Mouse (Mus musculus) forebrain, embryonic 10.5 days (tissue): ENCODE measurements around the gene Kcnj6. TPM values are rescaled to one million over a fixed set of nuclear protein-coding genes. Genes with fewer than 3 reads are reported as not detected.

ENCODE experiments used
- DNase-seq: peaks from one replicate; pipeline ENCODE4 v3.0.0-alpha.2; 2017; ENCODE audit warnings: low spot score; ENCODE audit errors: extremely low spot score
- H3K27ac ChIP-seq: fragments of 300-500 bp; sonication (generic); 2 replicates; pipeline ENCODE4 v1.5.1; 2016; ENCODE audit warnings: mild to moderate bottlenecking
- H3K27me3 ChIP-seq: fragments of 300-500 bp; sonication (generic); 2 replicates; pipeline ENCODE4 v1.6.1; 2016; ENCODE audit warnings: mild to moderate bottlenecking; ENCODE audit not compliant: poor library complexity, severe bottlenecking
- H3K36me3 ChIP-seq: fragments of 300-500 bp; sonication (generic); replicated peaks from 2 replicates; pipeline ENCODE4 v1.6.1; 2016; ENCODE audit warnings: mild to moderate bottlenecking, moderate library complexity
- H3K4me1 ChIP-seq: fragments of 300-500 bp; sonication (generic); 2 replicates; pipeline ENCODE4 v1.6.1; 2016
- H3K4me3 ChIP-seq: fragments of 300-500 bp; sonication (generic); 2 replicates; pipeline ENCODE4 v1.5.1; 2016; ENCODE audit warnings: mild to moderate bottlenecking, moderate library complexity
- H3K9me3 ChIP-seq: fragments of 300-500 bp; sonication (generic); 2 replicates; pipeline ENCODE4 v1.6.1; 2016; ENCODE audit warnings: mild to moderate bottlenecking, moderate library complexity
- WGBS: fragments of 180-500 bp; shearing (Covaris S2); methylation state at CpG from one replicate; pipeline ENCODE4 v1.1.7; 2016; 5-methylcytosine and 5-hydroxymethylcytosine counted together
- polyA plus RNA-seq: library from polyadenylated mRNA; unstranded; fragments of >200 nt; fragmentation: Nextera tagmentation; extraction: Ambion mirVana; gene quantifications from 2 replicates; pipeline ENCODE4 v1.2.1, GENCODE M21; 2016

Kcnj6 gene
- polyA plus RNA-seq, 1 experiment from 2014 or later = 0.22 TPM

DNA sequence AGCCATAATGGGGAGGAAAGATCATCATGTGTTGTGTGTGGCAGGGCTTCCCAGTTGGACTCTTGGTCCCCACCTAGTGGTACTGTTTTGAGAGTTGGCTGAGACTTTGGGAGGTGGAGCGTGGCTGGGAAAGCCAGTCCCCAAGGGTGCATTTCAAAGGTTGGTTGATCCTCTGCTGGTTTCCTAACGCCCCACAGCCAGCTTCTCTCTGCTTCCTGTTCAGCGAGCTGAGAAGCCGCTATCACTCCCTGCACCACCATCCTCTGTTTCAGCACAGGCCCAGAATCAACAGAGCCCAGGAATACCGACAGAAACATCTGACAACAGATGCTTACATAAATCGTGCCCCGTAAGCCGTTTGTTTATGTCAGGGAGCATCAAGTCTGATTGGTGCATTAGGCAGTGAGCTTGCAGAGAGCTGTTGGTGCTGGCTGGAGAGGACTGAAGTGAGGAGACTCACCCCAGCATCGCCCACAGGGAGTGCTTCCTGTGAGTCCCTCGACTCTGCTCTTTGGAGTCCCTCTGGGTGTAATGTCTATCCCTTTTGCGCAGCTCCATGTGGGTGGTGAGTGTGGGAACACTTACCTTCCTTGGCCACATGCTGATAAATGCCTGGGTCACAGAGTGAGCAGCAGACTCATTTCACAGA, 253.5 kb downstream of the Kcnj6 start:
- Histone ChIP-seq H3K27ac (no peak overlapping the region), H3K27me3 (no peaks in the 10 kb centered on the region), H3K9me3 (no peaks in the 10 kb centered on the region), H3K4me1 (peaks cover 11% of the 10 kb centered on the region), H3K4me3 (peak overlapping the region; percentile 43), H3K36me3 (no peaks in the 10 kb centered on the region)
- 5% methylated on average over 11 of the region's 11 CpGs for WGBS
- DNase-seq = peak; percentile 38

GRCm38 (mm10) chr16:94737359-94737687, 260.2 kb downstream of the Kcnj6 start:
- H3K27ac ChIP-seq = no peak overlapping the region
- H3K27me3 ChIP-seq = no peaks in the 10 kb centered on the region
- no peak overlapping the region for H3K4me3 ChIP-seq
- no peak for DNase-seq
- WGBS = 80% methylated on average over 1 of the region's 1 CpGs
- H3K9me3 ChIP-seq = no peaks in the 10 kb centered on the region
- no peaks in the 10 kb centered on the region for H3K36me3 ChIP-seq
- peaks cover 9% of the 10 kb centered on the region for H3K4me1 ChIP-seq

- no peak for DNase-seq
- H3K27me3 ChIP-seq = no peaks in the 10 kb centered on the region
- no peaks in the 10 kb centered on the region for H3K36me3 ChIP-seq
- 85% methylated on average over 8 of the region's 8 CpGs for WGBS
- peaks cover 9% of the 10 kb centered on the region for H3K4me1 ChIP-seq
- no peak overlapping the region for H3K4me3 ChIP-seq
- no peaks in the 10 kb centered on the region for H3K9me3 ChIP-seq
- H3K27ac ChIP-seq = no peak overlapping the region
These were observed 260.8 kb downstream of the Kcnj6 start for GRCm38 (mm10) chr16:94736462-94737358.

DNA sequence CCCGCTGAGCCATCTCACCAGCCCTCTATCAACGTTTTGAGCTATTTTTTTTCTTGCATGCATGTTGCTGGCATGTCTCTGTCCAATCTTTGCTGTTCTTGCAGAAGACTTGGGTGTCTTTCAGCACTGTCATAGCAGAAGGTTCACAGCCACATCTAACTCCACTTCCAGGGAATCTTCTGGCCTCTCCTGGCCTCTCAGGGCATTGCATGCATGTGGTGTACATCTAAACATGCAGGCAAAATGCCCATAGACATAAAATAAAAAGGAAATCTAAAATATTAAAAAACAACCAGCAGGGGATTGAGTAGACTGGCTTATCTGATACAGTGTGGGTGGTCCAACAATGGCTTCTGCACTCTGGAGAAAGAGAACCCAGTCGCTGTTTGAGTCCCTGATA, 262.0 kb downstream of the Kcnj6 start:
- Histone ChIP-seq H3K27ac (no peak overlapping the region), H3K9me3 (no peaks in the 10 kb centered on the region), H3K4me1 (peaks cover 9% of the 10 kb centered on the region), H3K27me3 (no peaks in the 10 kb centered on the region), H3K36me3 (no peaks in the 10 kb centered on the region), H3K4me3 (no peak overlapping the region)
- 69% methylated on average over 3 of the region's 3 CpGs for WGBS
- no peak for DNase-seq

- no peak for DNase-seq
- no peak overlapping the region for H3K27ac ChIP-seq
- no peaks in the 10 kb centered on the region for H3K36me3 ChIP-seq
- peaks cover 9% of the 10 kb centered on the region for H3K4me1 ChIP-seq
- H3K9me3 ChIP-seq = peaks cover 12% of the 10 kb centered on the region
- no peak overlapping the region for H3K4me3 ChIP-seq
- no peaks in the 10 kb centered on the region for H3K27me3 ChIP-seq
- 78% methylated on average over 12 of the region's 12 CpGs for WGBS
These were observed 266.5 kb downstream of the Kcnj6 start for GRCm38 (mm10) chr16:94731027-94731426.

DNA sequence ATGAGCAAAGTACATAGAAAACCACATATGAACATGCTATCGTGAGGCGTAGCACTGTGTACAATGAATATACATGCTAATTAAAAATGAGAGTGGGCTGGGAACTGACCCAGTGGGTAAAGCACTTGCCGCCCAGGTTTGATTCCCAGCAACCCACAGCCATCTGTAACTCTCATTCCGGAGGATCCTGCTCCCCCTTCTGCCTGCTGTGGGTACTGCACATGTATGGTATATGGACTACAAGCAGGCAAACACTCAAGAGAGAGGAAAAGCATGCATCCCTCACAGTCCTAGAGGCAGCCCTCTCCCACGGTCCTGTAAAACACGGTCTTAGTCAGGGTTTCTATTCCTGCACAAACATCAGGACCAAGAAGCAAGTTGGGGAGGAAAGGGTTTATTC, 268.3 kb downstream of the Kcnj6 start:
- Histone ChIP-seq H3K9me3 (peaks cover 12% of the 10 kb centered on the region), H3K27ac (no peak overlapping the region), H3K4me3 (no peak overlapping the region), H3K4me1 (peaks cover 17% of the 10 kb centered on the region), H3K36me3 (no peaks in the 10 kb centered on the region), H3K27me3 (no peaks in the 10 kb centered on the region)
- DNase-seq = no peak
- 85% methylated on average over 6 of the region's 6 CpGs for WGBS

DNA sequence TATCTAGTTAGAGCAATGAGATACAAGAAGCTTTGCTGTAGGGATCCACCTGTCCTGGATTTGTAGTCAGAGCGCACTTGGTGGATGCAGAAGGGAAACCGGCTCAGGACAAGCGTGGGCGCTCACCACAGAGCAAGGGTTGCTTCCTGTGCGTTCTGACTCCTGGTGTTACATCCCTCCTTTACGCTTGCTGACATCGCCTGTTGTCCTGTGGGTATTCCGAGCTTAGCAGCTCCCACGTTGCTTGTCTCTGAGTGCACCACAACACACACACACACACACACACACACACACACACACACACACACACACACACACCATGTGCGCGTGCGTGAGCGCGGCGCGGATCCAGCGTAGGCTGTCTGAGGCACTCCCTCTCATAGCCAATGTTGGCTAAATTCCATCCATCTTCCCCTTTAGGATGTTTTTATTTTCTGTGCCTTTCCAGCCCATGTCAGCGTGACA, 272.7 kb downstream of the Kcnj6 start:
- 4% methylated on average over 18 of the region's 18 CpGs for WGBS
- Histone ChIP-seq H3K4me3 (peak overlapping the region; percentile 70), H3K27ac (peak overlapping the region; percentile 91)

GRCm38 (mm10) chr16:94724061-94724596, 273.4 kb downstream of the Kcnj6 start:
- Histone ChIP-seq H3K9me3 (peaks cover 10% of the 10 kb centered on the region), H3K27ac (peak overlapping the region; percentile 91), H3K27me3 (no peaks in the 10 kb centered on the region), H3K36me3 (no peaks in the 10 kb centered on the region), H3K4me1 (peaks cover 17% of the 10 kb centered on the region), H3K4me3 (peak overlapping the region; percentile 70)
- DNase-seq = peak; percentile 91
- WGBS = under 1% methylated on average over 23 of the region's 23 CpGs

More for the DNA sequence above, 272.7 kb downstream of the Kcnj6 start:
- peaks cover 12% of the 10 kb centered on the region for H3K9me3 ChIP-seq
- H3K4me1 ChIP-seq = peaks cover 16% of the 10 kb centered on the region
- peak; percentile 31 for DNase-seq
- no peaks in the 10 kb centered on the region for H3K36me3 ChIP-seq
- no peaks in the 10 kb centered on the region for H3K27me3 ChIP-seq

DNA sequence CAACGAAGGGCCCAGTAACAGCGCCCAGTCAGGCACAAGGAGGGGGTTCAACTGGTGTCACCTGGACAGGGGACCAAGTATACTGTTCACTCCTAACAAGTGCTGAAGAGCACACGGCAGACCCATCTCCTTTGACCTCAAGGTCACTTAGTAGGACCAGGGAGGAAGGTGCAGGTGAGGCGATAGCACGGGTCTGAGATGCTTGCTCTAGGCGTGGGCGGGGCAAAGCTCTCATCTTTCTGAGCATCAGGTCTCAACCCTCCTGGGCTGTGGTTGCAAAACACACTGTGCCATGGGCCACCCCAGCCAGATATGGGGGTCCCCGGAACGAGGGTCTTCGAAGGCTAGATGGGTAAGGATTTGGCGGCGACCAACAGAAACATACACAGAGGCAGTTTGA, 274.6 kb downstream of the Kcnj6 start:
- Histone ChIP-seq H3K9me3 (peaks cover 2% of the 10 kb centered on the region; the same call in 1 of the 2 replicates), H3K4me1 (peaks cover 23% of the 10 kb centered on the region), H3K27ac (no peak overlapping the region), H3K27me3 (no peaks in the 10 kb centered on the region), H3K4me3 (no peak overlapping the region), H3K36me3 (no peaks in the 10 kb centered on the region)
- no peak for DNase-seq
- WGBS = 85% methylated on average over 12 of the region's 12 CpGs

- Histone ChIP-seq H3K4me1 (peaks cover 23% of the 10 kb centered on the region), H3K4me3 (no peak overlapping the region), H3K9me3 (peaks cover 5% of the 10 kb centered on the region; the same call in 1 of the 2 replicates), H3K36me3 (no peaks in the 10 kb centered on the region), H3K27ac (no peak overlapping the region), H3K27me3 (no peaks in the 10 kb centered on the region)
- WGBS = 87% methylated on average over 10 of the region's 10 CpGs
- no peak for DNase-seq
These were observed 275.9 kb downstream of the Kcnj6 start for GRCm38 (mm10) chr16:94721549-94722006.

DNA sequence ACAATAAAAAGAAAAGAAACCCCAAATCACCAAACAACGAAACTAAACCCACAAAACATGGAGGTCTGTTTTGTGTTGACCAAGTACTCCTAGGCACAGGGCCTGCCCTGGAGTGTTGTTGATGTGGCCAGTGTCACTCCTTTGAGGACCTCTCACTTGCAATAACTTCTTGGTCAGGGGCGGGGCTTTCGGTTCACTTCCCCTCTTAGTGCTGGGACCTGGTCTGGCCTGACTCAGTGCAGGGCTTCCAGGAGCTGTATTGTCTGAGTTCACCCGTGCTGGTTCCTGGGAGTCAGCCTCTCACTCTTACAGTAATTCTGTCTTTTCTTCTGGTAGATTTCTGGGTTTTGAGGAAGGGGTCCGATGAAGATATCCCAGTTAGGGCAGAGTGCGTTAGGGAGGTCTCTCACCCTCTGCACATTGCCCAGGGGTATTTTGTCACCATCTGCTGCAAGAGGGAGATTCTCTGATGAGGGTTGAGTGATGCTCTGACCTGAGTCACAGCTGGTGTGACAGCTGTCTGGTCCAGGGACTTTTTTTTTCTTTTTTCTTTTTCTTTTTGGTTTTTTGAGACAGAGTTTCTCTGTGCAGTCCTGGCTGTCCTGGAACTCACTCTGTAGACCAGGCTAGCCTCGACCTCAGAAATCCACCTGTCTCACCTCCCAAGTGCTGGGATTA, 276.9 kb downstream of the Kcnj6 start:
- Histone ChIP-seq H3K4me3 (no peak overlapping the region), H3K36me3 (no peaks in the 10 kb centered on the region), H3K27ac (no peak overlapping the region), H3K27me3 (no peaks in the 10 kb centered on the region), H3K9me3 (peaks cover 10% of the 10 kb centered on the region; the same call in 1 of the 2 replicates), H3K4me1 (peaks cover 23% of the 10 kb centered on the region)
- no peak for DNase-seq
- 75% methylated on average over 7 of the region's 7 CpGs for WGBS

GRCm38 (mm10) chr16:94719488-94719887, 278.0 kb downstream of the Kcnj6 start:
- peaks cover 10% of the 10 kb centered on the region; the same call in 1 of the 2 replicates for H3K9me3 ChIP-seq
- peaks cover 16% of the 10 kb centered on the region for H3K4me1 ChIP-seq
- H3K36me3 ChIP-seq = no peaks in the 10 kb centered on the region
- H3K27me3 ChIP-seq = no peaks in the 10 kb centered on the region
- H3K4me3 ChIP-seq = no peak overlapping the region
- DNase-seq = no peak
- no peak overlapping the region for H3K27ac ChIP-seq
- WGBS = 80% methylated on average over 4 of the region's 4 CpGs
